Mouse (Mus musculus) gastrocnemius, postnatal 14 days (tissue): ENCODE measurements around the gene Rrm2. TPM values are rescaled to one million over a fixed set of nuclear protein-coding genes. Genes with fewer than 3 reads are reported as not detected.
"Not testable (repeated sequence)": the region's sequence is repeated elsewhere in the genome, so short reads cannot be mapped to it uniquely, and the experiment has no call there.

Experiments
- DNase-seq: peaks from one replicate; pipeline ENCODE4 v3.0.0; 2021; ENCODE audit warnings: mixed read lengths
- intact Hi-C: fragments of 180-260 bp; cut with DNase I; formaldehyde crosslinking; loops from one replicate; pipeline ENCODE4 v1.15.1; 2025; ENCODE audit warnings: low total_unique reads
- total RNA-seq, 2 experiments: library from RNA; stranded (reverse); gene quantifications; 2 replicates each; pipeline ENCODE4 v1.2.3; 2021

The Rrm2 gene
- total RNA-seq, 2 experiments from 2014 or later, result 8.1 to 8.6 TPM

DNA sequence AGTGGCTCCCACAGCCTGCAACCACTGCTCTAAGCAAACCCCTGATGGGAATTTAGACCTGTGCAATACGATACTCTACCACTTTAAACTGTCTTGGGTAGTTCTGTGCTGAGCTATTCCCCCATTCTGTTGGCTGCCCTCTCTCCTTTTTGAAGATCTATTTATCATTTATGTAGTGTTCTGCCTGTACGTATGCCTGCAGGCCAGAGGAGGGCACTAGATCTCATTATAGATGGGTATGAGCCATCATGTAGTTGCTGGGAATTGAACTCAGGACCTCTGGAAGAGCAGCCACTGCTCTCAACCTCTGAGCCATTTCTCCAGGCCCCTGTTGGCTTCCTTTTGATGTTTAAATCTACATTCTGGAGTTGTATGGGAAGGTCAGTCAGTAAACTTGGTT, 28.9 kb downstream of the Rrm2 start:
- no peak for DNase-seq
- intact Hi-C loops, result no loop called here

DNA sequence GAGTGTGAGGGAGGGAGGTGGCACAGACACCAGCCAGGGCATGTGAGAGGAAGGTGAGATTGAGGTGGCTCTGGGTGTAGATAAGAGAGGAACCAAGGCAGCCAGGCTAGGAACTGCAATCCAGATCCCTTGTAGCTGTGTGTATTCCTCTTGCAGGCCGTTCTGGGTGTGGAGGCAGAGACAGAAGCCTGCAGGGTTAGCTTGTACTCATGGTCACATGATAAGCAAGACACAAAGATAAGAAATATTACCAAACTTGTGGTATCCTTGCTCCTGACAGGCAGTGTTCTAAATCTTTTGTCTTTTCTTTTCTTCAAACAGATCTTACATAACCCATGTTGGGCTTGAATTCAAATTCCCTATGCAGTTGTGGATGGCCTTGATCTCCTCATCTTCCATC, 31.9 kb downstream of the Rrm2 start:
- DNase-seq, result no peak
- intact Hi-C loops, result no loop called here

DNA sequence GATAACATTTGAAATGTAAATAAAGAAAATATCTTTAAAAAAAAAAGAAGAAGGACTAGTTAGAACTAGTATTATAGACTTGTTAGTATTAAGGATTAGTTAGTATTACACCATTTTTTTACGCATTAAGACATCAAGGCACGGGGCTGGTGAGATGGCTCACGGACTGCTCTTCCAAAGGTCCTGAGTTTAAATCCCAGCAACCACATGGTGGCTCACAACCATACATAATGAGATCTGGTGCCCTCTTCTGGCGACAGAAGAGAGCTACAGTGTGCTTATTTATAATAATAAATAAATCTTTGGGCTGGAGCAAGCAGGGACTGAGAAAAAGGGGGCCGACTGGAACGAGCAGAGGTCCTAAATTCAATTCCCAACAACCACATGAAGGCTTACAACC, 33.5 kb downstream of the Rrm2 start:
- DNase-seq, intact Hi-C loops: not testable (repeated sequence)

DNA sequence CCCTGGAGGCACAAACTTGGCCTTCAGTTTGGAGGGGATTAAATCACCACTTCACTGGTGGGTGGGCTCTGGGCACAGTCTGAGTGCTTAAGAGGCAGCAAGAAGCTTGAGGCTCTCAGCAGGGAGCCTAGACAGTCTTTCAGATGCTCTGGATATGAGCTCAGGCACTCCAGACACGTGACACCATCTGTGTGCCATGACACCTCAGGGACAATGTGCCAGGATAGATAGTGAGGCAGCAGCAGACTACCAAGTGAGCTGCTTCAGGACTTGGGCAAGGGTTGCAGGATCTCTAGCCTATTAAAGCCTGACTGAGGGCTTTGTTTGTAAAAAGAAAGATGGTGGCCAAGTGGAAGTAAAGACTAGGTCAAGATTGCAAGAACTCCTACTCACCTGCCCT, 36.3 kb downstream of the Rrm2 start:
- intact Hi-C loops, result no loop called here
- DNase-seq, result no peak

DNA sequence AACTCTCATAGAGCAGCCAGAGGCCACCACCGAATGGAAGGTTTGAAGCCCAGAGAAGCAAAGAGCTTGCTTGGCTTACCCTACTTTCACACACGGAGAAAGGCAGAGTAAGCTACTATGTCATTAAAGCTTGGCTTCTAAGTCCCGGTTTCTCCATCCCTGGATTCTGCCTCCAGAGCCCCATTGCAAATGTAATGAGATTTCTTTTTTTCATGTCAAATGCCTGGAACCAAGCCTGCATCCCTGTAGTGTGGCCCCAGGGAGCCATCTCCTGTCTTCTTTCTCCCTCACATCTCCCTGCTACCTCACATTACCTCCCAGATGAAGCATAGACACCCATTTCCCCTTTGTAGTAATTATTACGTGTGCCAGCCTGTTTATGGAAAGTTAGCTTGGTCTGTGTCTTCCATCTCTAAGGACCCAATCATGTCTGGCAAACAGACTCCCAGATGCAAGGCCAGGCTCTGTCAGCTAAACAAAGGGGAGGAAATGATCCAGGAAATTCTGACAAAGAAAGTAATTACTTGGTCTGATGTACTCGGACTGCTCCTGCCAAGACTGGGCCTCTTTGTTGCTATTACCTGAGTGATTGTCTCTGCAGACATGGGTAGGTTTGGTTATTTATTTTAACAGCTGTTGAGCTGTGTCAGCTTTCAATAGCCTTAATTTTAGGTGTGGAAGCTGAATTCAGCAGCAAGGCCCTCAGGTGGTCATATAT, 38.7 kb downstream of the Rrm2 start:
- DNase-seq, result no peak
- intact Hi-C loops, result no loop called here

DNA sequence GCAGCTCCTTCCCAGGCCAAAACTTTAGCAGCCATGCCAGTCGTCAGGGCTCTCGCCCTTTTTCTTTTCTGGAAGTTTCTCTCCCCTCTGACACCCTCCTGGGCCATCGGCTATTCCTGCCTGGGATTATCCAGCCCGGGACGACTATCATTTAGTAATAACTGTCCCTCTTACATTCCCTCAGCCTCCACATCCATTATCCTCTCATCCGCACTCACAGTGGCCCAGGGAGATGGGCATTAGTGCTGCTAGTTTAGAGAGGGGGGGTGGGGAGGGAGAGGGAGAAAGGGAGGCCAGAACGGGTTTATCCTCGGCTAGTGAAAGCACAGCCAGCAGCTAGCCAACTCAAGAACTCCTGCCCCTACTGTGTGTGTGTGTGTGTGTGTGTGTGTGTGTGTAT, 39.3 kb downstream of the Rrm2 start:
- intact Hi-C loops, result no loop called here
- DNase-seq, result no peak

DNA sequence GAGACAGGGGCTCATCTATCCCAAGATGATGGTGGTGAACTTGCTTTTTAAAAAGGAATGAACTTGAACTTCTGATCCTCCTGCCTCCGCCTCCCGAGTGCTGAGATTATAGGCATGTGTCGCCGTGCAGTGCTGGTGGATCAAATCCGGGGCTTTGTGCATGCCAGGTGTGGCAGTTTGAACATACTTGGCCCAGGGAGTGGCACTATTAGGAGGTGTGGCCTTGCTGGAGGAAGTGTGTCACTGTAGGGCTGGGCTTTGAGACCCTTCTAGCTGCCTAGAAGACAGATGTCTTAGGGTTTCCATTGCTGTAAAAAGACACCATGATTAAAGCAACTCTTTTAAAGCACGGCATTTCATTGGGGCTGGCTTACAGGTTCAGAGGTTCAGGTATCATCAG, 42.5 kb downstream of the Rrm2 start:
- intact Hi-C loops, result no loop called here
- no peak for DNase-seq

DNA sequence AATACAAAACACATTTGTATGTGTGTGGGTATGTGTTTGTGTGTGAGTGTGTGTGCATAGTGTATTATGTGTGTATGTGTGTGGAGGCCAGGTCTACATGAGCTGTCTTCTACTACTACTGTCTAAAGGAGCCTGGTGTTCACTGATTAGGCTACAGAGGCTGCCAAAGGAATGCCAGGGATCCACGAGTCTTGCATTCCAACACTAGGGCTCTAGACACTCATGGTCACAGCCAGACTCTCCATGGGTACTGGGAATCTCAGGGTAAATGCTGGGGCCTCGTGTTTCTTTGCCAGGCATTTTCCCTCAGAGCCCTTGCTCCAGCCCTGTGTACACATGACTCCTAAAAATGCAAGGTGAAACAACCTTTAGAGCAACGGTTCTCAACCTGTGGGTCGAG, 45.6 kb downstream of the Rrm2 start:
- DNase-seq, result no peak
- intact Hi-C loops, result no loop called here

DNA sequence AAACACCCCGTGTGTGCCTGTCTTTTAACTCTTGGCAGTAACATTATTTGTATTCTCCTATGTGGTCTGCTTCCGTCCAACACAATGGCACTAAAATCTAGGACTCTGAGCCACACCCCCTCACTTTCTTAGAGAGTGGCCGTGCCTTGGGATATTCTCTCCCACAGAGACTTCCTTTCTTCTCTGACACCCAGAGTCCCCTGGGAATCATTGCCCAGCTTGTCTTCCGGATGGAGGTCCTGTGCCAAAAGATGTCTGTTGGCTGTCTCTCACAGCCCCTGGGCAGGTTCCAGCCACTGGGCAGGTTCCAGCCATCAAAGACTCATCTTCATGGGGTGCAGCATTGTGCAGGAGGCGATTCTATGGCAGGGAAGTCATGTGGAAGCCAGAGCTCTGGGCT, 46.7 kb downstream of the Rrm2 start:
- intact Hi-C loops, result no loop called here
- no peak for DNase-seq

DNA sequence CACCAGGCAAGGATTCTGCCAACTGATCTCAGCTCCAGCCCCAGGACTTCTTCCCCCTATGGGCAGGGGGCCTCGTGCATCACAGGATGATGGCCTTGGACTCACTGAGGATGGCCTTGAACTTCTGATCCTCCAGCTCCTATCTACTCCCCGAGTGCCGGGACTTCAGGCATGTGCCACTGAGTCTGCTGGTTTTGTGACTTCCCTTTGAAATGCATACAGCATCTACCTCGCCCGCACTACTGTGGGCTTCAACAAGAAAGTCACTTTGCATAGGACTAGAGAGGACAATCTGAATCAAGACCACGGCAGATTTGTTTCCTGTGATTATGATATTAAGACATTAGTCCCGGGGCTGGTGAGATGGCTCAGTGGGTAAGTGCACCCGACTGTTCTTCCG, 47.4 kb downstream of the Rrm2 start:
- no peak for DNase-seq
- intact Hi-C loops, result no loop called here

DNA sequence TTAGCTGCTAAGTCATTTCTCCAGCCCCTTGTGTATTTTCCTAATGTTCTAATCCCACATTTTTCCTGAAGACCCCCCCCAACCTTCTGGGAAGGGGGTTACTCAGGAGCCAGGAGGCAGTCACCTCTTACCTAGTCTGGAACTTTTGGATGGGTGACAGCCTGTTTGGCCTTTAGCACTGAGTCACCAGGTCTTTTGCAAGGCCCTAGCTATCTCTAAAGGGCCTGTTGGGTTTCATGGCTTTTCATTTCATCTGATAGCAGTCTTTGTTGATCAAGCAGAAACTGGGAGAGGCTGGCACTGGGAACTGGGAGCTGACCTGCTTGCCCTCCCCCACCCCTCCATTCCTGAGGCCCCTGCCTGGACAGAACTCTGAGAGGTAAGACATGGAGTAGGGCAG, 49.3 kb downstream of the Rrm2 start:
- DNase-seq, result no peak
- intact Hi-C loops, result no loop called here

DNA sequence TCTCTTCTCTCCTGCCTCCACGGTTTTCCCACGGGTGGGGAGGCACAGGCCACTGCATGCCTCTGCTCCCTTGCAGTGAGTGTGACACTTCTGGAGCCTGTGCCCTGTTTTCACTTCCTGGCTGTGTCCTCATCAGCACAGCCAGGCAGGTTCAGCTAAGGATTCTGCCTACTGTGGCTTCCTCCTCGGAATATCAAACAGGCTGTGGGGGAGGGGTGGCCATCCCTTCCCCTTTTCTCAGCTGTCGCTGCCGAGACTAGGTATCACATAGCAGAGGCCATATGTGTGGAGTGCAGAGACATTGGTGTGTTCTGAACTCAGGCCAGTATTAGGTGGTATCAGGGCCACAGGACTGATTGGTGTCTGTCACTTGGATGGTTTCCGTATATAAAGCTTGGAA, 50.3 kb downstream of the Rrm2 start:
- intact Hi-C loops, result no loop called here
- DNase-seq, result peak; percentile 52

DNA sequence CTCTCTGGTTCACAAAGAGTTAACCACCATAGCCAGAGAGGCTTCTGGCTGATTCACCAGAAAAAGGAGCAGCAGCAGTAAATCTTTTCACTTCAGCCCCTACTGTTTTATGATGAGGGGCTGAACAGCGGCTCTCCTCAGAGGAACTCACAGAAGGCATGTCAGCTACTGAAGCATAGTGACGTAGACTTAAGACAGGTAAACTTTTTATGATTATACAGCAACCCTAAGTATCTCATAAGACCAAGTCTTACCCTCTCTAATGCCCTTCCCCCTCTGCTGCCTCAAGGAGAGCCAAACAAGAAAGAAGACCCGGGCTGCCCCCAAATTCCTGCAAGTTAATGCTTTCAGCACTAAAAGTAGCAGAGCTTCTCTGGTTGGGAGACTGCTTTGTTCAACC, 54.2 kb downstream of the Rrm2 start:
- DNase-seq, result no peak

More for the DNA sequence above, 54.2 kb downstream of the Rrm2 start:
- intact Hi-C loops, result no loop called here

Other genes starting within 250 kb of the Rrm2 start
- gene Taf1b, start 209.9 kb upstream of the Rrm2 start, total RNA-seq, result 1 to 10 TPM; 6.4 to 6.9 TPM
- under 1 TPM; 0.16 to 0.22 TPM for gene Grhl1, start 136.0 kb upstream of the Rrm2 start, total RNA-seq
- 1 to 10 TPM; 4.4 to 6.1 TPM for gene Klf11, start 57.0 kb upstream of the Rrm2 start, total RNA-seq
- gene Cys1, start 26.4 kb upstream of the Rrm2 start, total RNA-seq, result 1 to 10 TPM; 6.8 to 7.5 TPM
- 1 to 10 TPM; 7.2 to 7.7 TPM for gene Mboat2, start 122.6 kb downstream of the Rrm2 start, total RNA-seq